Mouse (Mus musculus) 416B (cell line): Measurements from ENCODE around the gene Slc30a3.
"Not testable (repeated sequence)": the region's sequence is repeated elsewhere in the genome, so short reads cannot be mapped to it uniquely, and the experiment has no call there.

Experiments
- DNase-seq: peaks from one replicate; pipeline ENCODE4 v3.0.0; 2011; ENCODE audit warnings: low read depth

Gene Slc30a3

DNA sequence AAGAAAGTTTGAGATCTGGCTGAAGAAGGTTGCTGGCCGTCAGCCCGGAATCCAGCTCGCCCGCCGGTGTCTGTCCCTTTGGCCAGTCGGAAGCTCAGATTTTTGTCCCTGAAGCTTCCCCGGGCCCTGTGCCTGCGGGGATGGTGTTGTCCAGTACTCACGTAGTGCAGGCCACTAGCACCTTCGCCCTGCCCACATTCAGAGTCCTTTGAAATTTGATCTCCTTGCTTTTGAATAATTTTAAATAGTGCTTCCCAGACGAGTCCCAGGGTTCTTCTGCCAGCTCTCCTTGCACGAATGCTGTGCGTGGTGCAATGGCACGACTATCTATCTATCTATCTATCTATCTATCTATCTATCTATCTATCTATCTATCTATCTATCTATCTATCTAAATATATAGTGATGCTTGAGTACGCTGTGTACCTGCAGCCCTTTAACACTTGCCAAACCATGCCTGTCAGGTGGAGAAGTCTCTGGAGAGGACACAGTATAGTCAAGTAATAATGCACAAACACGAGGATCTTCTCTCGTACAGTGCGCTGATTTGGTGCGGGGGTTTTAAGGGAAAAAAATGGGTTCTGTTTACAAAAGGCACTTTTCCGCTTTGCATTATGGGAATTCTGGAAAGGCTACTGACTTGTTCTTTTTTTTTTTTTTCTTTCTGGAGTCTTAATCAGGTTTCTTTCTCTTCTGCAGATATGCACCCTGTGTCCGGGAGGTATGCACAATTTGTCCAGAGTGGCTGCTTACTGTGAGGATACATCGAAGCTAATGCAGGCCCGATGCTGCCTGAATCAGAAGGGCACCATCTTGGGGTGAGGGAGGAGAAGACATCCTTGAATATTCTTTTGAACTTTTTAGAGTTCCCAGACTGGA is 59.0 kb downstream of the Slc30a3 start, which contains the start of gene Slc5a6:
Slc5a6 (minus strand) TSS at position 162 of the 879 bp plus-strand sequence.
- DNase-seq, result peak; percentile 88

DNA sequence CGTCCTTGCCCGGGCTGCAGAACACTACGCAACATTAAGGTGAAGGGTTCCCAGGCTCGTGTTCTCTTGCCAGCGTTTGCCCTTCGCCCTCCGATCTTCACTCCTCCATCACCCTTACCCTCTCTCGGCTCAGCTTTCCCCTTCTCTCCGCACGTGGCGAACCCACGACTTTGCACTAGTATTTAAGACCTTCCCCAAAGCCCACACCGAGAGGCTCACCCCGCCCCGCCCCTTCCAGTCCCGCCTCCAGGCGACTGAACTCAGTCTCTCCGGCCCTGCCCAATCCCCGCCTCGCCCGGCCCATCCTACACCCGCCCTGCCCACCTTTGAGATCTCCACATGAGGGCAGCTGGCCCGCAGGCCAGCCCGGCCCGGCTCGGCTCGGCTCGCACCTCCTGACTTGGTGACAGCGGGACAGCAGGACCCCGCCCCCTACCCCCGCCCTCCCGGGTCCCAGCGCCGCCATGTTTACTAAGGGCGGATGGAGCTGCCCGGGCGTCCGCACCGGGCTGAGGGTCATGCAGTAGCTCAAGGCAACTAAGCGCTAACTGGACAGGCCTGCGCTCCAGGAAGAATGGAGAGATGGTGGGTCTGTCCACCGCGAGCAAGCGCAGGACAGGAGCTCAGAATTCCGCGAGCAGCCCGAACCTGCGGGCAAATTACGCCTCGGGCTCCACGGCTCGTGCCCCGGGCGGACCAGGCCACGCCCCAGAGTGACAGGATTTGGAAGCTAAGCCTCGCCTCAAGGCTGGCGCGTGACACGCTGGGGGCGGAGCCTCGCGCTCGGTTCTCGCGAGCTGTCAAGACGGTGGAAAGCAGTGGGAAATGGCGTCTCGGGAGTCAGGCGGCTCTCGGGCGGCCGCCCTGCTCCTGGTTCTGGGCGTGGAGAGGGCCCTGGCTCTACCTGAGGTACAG is 59.9 kb downstream of the Slc30a3 start, which contains the start of gene Atraid:
Atraid (plus strand) TSS at position 465 of the 915 bp plus-strand sequence.
- peak; percentile 98 for DNase-seq

DNA sequence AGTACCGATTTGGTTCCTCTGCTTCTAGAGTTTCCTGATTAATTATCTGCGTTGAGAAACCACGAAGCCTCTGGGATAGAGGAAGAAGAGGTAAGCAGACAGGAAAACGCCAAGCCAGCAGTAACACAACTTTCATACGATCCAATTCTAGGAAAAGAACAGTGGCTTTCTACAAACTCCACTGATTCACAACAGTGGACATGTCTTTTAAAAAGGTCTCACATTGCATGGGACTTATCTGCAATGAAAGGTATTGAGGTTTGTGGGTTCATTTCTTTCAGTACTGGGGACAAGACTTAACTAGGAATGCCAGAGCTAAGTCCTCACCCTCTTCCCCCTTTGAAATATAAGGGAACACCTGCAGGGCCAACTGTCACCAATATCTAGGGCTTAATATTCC is 61.0 kb downstream of the Slc30a3 start:
- DNase-seq, result peak; percentile 8

DNA sequence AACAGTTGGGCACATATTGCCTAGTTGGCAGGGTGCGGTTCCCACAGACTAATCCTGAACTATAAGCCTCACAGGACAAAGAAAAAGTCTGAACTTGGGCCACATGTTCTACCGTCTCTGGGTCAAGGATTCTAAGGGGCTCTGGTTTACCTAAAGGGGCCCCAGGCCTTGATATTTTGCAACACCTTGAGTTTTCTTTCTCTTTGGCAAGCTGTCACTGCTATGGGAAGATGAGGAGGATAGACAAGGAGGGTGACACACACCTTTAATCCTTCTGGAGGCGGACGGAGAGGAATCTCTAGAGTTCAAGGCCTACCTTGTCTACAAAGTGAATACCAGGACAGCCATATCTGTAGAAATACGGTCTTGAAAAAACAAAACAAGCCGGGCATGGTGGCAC is 61.6 kb downstream of the Slc30a3 start:
- no peak for DNase-seq

DNA sequence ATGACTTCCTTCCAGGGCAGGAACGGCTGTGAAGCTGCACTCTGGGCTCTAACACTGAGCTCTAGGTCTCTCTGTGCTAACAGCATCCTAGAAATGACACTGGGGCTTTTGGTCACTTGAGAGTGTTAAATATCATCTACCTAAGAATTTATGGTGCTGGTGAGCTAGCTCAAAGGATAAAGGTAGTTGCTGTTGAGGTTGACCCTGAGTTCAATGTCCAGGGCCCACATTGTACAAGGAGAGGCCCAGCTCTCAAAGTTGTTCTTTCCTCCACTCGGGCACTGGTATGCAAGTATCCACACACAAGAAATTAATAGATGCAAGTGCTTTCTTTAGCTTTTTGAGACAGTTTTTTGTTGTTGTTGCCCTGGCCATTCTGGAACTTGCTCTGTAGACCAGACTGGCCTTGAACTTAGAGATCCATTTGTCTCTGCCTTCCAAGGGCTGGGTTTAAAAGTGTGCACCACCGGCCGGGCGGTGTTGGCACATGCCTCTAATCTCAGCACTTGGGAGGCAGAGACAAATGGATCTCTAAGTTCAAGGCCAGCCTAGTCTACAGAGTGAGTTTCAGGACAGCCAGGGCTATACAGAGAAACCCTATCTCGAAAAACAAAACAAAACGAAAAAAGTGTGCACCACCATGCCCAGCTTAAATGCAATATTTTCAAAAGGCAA is 69.7 kb downstream of the Slc30a3 start:
- no peak for DNase-seq

DNA sequence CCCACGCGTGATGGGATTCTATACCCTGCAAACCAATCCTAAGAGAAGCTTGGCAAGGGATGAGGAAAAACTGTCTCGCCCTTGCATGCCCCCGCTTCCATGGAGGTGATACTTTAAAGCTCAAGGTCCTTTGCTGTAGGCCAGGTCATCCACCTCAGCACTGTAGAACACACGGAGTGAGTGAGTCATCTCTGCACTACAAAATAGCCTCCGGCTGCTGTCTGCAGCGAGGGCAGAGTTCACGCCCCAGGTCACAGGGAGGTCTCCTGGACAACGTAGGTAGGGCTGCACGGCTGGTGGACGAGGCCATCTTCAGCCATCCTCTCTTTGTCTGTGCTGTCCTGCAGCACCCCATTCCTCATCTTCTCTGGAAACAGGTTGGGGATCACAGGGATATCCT is 71.5 kb downstream of the Slc30a3 start:
- DNase-seq, result not testable (repeated sequence)
